Mouse (Mus musculus) midbrain, embryonic 14.5 days (tissue): ENCODE results near the gene AL607142.1. TPM values are rescaled to one million over a fixed set of nuclear protein-coding genes. Genes with fewer than 3 reads are reported as not detected.

Experiments
- ATAC-seq: fragments of 200-750 bp; cut with Nextera tagmentation; 2 replicates; pipeline ENCODE4 v1.8.0; 2017; ENCODE audit warnings: moderate number of reproducible peaks, moderate library complexity; ENCODE audit not compliant: low FRiP score, low TSS enrichment
- DNase-seq: peaks from one replicate; pipeline ENCODE4 v3.0.0-alpha.2; 2015
- H3K27ac ChIP-seq: fragments of 300-500 bp; sonication (generic); replicated peaks from 2 replicates; pipeline ENCODE4 v1.5.1; 2014; ENCODE audit warnings: mild to moderate bottlenecking, low read depth, low read length, moderate library complexity
- H3K27me3 ChIP-seq: fragments of 300-500 bp; sonication (generic); 2 replicates; pipeline ENCODE4 v1.6.1; 2014; ENCODE audit warnings: low read length, control low read depth, mixed read lengths; ENCODE audit not compliant: control insufficient read depth, insufficient read depth
- H3K36me3 ChIP-seq: fragments of 300-500 bp; sonication (generic); 2 replicates; pipeline ENCODE4 v1.6.1; 2014; ENCODE audit warnings: low read length, control low read depth; ENCODE audit not compliant: control insufficient read depth, insufficient read depth
- H3K4me1 ChIP-seq: fragments of 300-500 bp; sonication (generic); 2 replicates; pipeline ENCODE4 v1.6.1; 2014; ENCODE audit warnings: mild to moderate bottlenecking, antibody characterized with exemption, low read length, control low read depth; ENCODE audit not compliant: control insufficient read depth, insufficient read depth
- H3K4me2 ChIP-seq: fragments of 300-500 bp; sonication (generic); 2 replicates; pipeline ENCODE4 v1.6.1; 2014; ENCODE audit warnings: mild to moderate bottlenecking, low read length, moderate library complexity
- H3K4me3 ChIP-seq: fragments of 300-500 bp; sonication (generic); replicated peaks from 2 replicates; pipeline ENCODE4 v1.5.1; 2014; ENCODE audit warnings: low read depth, low read length
- H3K9ac ChIP-seq: fragments of 300-500 bp; sonication (generic); replicated peaks from 2 replicates; pipeline ENCODE4 v1.6.1; 2014; ENCODE audit warnings: mild to moderate bottlenecking, low read length, moderate library complexity
- H3K9me3 ChIP-seq: fragments of 300-500 bp; sonication (generic); 2 replicates; pipeline ENCODE4 v1.6.1; 2016; ENCODE audit warnings: low read length, control low read depth, mixed read lengths; ENCODE audit not compliant: control insufficient read depth
- WGBS: fragments of 180-500 bp; shearing (Covaris S2); extraction: QIAGEN DNeasy Blood & Tissue Kit; methylation state at CpG from one replicate; pipeline ENCODE4 v1.1.7; 2014; 5-methylcytosine and 5-hydroxymethylcytosine counted together
- polyA plus RNA-seq: library from polyadenylated mRNA; unstranded; fragments of >200 nt; fragmentation: Nextera tagmentation; extraction: Ambion mirVana; gene quantifications from 2 replicates; pipeline ENCODE4 v1.2.1, GENCODE M21; 2014

AL607142.1 gene
- polyA plus RNA-seq, 1 experiment from 2014 or later, result not detected

GRCm38 (mm10) chr4:120071411-120071810 is 6.6 kb downstream of the AL607142.1 start:
- H3K4me1 ChIP-seq, result no peaks in the 10 kb centered on the region
- no peak overlapping the region for H3K27ac ChIP-seq
- no peak overlapping the region for H3K4me2 ChIP-seq
- no peaks in the 10 kb centered on the region for H3K36me3 ChIP-seq
- no peak for ATAC-seq
- no peak overlapping the region for H3K4me3 ChIP-seq
- H3K9me3 ChIP-seq, result no peaks in the 10 kb centered on the region
- 74% methylated on average over 3 of the region's 3 CpGs for WGBS
- no peaks in the 10 kb centered on the region for H3K27me3 ChIP-seq
- no peak overlapping the region for H3K9ac ChIP-seq
- DNase-seq, result no peak

- H3K9ac ChIP-seq, result no peak overlapping the region
- WGBS, result 56% methylated on average over 15 of the region's 15 CpGs
- H3K4me2 ChIP-seq, result no peak overlapping the region
- no peaks in the 10 kb centered on the region for H3K9me3 ChIP-seq
- ATAC-seq (no peak), DNase-seq (no peak)
- H3K4me1 ChIP-seq, result no peaks in the 10 kb centered on the region
- no peaks in the 10 kb centered on the region for H3K27me3 ChIP-seq
- no peak overlapping the region for H3K4me3 ChIP-seq
- H3K36me3 ChIP-seq, result no peaks in the 10 kb centered on the region
- H3K27ac ChIP-seq, result no peak overlapping the region
These were observed 7.2 kb downstream of the AL607142.1 start for GRCm38 (mm10) chr4:120071842-120072507.

- peak; percentile 30 for DNase-seq
- WGBS, result 58% methylated on average over 5 of the region's 5 CpGs
- H3K4me1 ChIP-seq, result no peaks in the 10 kb centered on the region
These were observed 9.3 kb downstream of the AL607142.1 start for GRCm38 (mm10) chr4:120074061-120074460.

GRCm38 (mm10) chr4:120077322-120077721 is 12.5 kb downstream of the AL607142.1 start:
- no peaks in the 10 kb centered on the region for H3K4me1 ChIP-seq
- ATAC-seq, result no peak
- no peak for DNase-seq
- H3K4me3 ChIP-seq, result no peak overlapping the region
- no peaks in the 10 kb centered on the region for H3K9me3 ChIP-seq
- no peak overlapping the region for H3K9ac ChIP-seq
- H3K27ac ChIP-seq, result no peak overlapping the region
- no peaks in the 10 kb centered on the region for H3K27me3 ChIP-seq
- H3K36me3 ChIP-seq, result no peaks in the 10 kb centered on the region
- no peak overlapping the region for H3K4me2 ChIP-seq
- WGBS, result 87% methylated on average over 8 of the region's 8 CpGs

More at GRCm38 (mm10) chr4:120074061-120074460, 9.3 kb downstream of the AL607142.1 start:
- Histone ChIP-seq H3K4me2 (no peak overlapping the region), H3K9me3 (no peaks in the 10 kb centered on the region), H3K4me3 (no peak overlapping the region), H3K27me3 (no peaks in the 10 kb centered on the region), H3K27ac (0 out of 2 replicates have a peak overlapping the region, but pooled peaks have one; percentile 26), H3K36me3 (no peaks in the 10 kb centered on the region), H3K9ac (no peak overlapping the region)
- peak; percentile 8; the same call in 1 of the 2 replicates for ATAC-seq

GRCm38 (mm10) chr4:120082527-120082926 is 17.7 kb downstream of the AL607142.1 start:
- DNase-seq (no peak), ATAC-seq (no peak)
- Histone ChIP-seq H3K27me3 (no peaks in the 10 kb centered on the region), H3K9ac (no peak overlapping the region), H3K9me3 (no peaks in the 10 kb centered on the region), H3K36me3 (no peaks in the 10 kb centered on the region), H3K27ac (no peak overlapping the region), H3K4me1 (no peaks in the 10 kb centered on the region), H3K4me3 (no peak overlapping the region), H3K4me2 (no peak overlapping the region)
- 85% methylated on average over 5 of the region's 5 CpGs for WGBS

- Histone ChIP-seq H3K36me3 (no peaks in the 10 kb centered on the region), H3K27me3 (no peaks in the 10 kb centered on the region)
- no peak for ATAC-seq
These were observed 18.9 kb downstream of the AL607142.1 start for GRCm38 (mm10) chr4:120083700-120084099.

GRCm38 (mm10) chr4:120089536-120089935 is 24.7 kb downstream of the AL607142.1 start:
- H3K4me3 ChIP-seq, result no peak overlapping the region
- no peaks in the 10 kb centered on the region for H3K9me3 ChIP-seq
- no peak overlapping the region for H3K27ac ChIP-seq
- WGBS, result 76% methylated on average over 8 of the region's 8 CpGs
- no peak overlapping the region for H3K4me2 ChIP-seq
- no peak for ATAC-seq
- H3K4me1 ChIP-seq, result no peaks in the 10 kb centered on the region
- H3K9ac ChIP-seq, result no peak overlapping the region
- no peaks in the 10 kb centered on the region for H3K27me3 ChIP-seq
- no peak for DNase-seq
- no peaks in the 10 kb centered on the region for H3K36me3 ChIP-seq

More at GRCm38 (mm10) chr4:120083700-120084099, 18.9 kb downstream of the AL607142.1 start:
- Histone ChIP-seq H3K4me3 (no peak overlapping the region), H3K4me1 (no peaks in the 10 kb centered on the region), H3K27ac (no peak overlapping the region), H3K4me2 (no peak overlapping the region), H3K9ac (no peak overlapping the region), H3K9me3 (no peaks in the 10 kb centered on the region)
- DNase-seq, result no peak
- WGBS, result 84% methylated on average over 3 of the region's 3 CpGs

- 77% methylated on average over 1 of the region's 1 CpGs for WGBS
- H3K27me3 ChIP-seq, result no peaks in the 10 kb centered on the region
- H3K27ac ChIP-seq, result no peak overlapping the region
- no peak overlapping the region for H3K4me2 ChIP-seq
- ATAC-seq (no peak), DNase-seq (no peak)
- no peak overlapping the region for H3K9ac ChIP-seq
- H3K4me3 ChIP-seq, result no peak overlapping the region
- no peaks in the 10 kb centered on the region for H3K4me1 ChIP-seq
- no peaks in the 10 kb centered on the region for H3K36me3 ChIP-seq
- H3K9me3 ChIP-seq, result no peaks in the 10 kb centered on the region
These were observed 27.4 kb downstream of the AL607142.1 start for GRCm38 (mm10) chr4:120091997-120092783.
